Comparison of ENCODE assay signal across 21 mouse cellular contexts in the genomic region with DNA sequence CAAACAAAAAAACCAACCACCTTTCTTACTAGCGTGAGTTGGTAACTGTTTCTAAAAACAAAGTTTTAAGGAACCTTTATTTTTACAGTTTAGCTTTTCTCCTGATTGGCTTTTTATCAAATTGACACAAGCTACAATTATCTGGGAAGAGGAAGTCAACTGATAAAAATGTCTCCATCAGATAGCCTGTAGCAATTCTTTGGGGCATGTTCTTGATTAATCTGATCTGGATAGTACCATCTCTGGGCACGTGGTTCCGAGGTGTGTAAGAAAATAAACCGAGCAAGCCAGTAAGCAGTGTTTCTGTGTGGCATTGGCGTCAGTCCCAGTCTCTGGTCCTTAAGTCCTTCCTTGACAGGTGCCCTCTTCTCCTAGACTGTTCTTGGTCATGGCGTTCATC. TPM values are rescaled to one million over a fixed set of nuclear protein-coding genes. Genes with fewer than 3 reads are reported as not detected.
DNase-seq lines count a peak whose midpoint lies in the region; ATAC-seq and TF ChIP-seq lines count a peak whose summit lies in the region.
"Had no signal": no experiment of that assay in that cellular context is flagged by ENCODE, and none has a peak within 500 bp of the region (broad histone marks: within the 10 kb centered on the region; RNA-seq: fewer than 3 reads in every experiment).

No protein-coding gene starts in this region.

- H3K4me1 ChIP-seq in liver, adult 2 months (ENCODE audit: control insufficient read depth, insufficient read depth, low read length), result peaks cover 9% of the 10 kb centered on the region; the same call in 1 of the 2 replicates
- no peaks in the 10 kb centered on the region for H3K4me1 ChIP-seq in liver, embryonic 11.5 days (replicated peaks; ENCODE audit: control insufficient read depth, insufficient read depth, low read length)
- H3K4me1 ChIP-seq in G1E (ENCODE audit: insufficient read depth, low read depth, low read length), result peaks cover 20% of the 10 kb centered on the region
- H3K4me1 ChIP-seq in MEL (ENCODE audit: control insufficient read depth in 1 of 2, insufficient read depth in 2 of 2, low read length in 2 of 2), result peaks cover 4 to 8% of the 10 kb centered on the region in 2 experiments; a peak in 3 of 4 replicates

- H3K4me3 ChIP-seq in liver, adult 2 months (ENCODE audit: insufficient read depth, low read depth, low read length), result no peak overlapping the region
- no peak overlapping the region for H3K4me3 ChIP-seq in liver, embryonic 11.5 days (ENCODE audit: low read depth, low read length)
- H3K4me3 ChIP-seq in G1E (ENCODE audit: low read depth, low read length), result no peak overlapping the region
- H3K4me3 ChIP-seq in MEL (ENCODE audit: control insufficient read depth in 1 of 2, insufficient read depth in 1 of 2, low read depth in 2 of 2, low read length in 2 of 2), result no peak overlapping the region

- no peaks in the 10 kb centered on the region for H3K9me3 ChIP-seq in liver, embryonic 11.5 days (ENCODE audit: control insufficient read depth, low read length)
- no peaks in the 10 kb centered on the region for H3K9me3 ChIP-seq in G1E (replicated peaks)
- H3K9me3 ChIP-seq in MEL (replicated peaks; ENCODE audit: insufficient read depth, low read length), result no peaks in the 10 kb centered on the region

- H3K27ac ChIP-seq in liver, adult 2 months (replicated peaks; ENCODE audit: insufficient read depth, low read depth, low read length), result no peak overlapping the region
- no peak overlapping the region for H3K27ac ChIP-seq in liver, embryonic 11.5 days (ENCODE audit: low read depth, low read length)
- H3K27ac ChIP-seq in MEL (ENCODE audit: control insufficient read depth, low read depth, low read length), result no peak overlapping the region

- no peak for TF ChIP-seq RAD21 in MEL (IDR thresholded peaks at IDR 0.05; ENCODE audit: low read depth, low read length)

- H3K79me2 ChIP-seq in liver, adult 2 months (ENCODE audit: control insufficient read depth, insufficient read depth, low read length), result peaks cover 21% of the 10 kb centered on the region; the same call in 1 of the 2 replicates
- no peaks in the 10 kb centered on the region for H3K79me2 ChIP-seq in MEL (ENCODE audit: control insufficient read depth, insufficient read depth, low read length, poor library complexity)

- peak; percentile 59 to 77 for TF ChIP-seq EP300 in MEL (IDR thresholded peaks at IDR 0.05; ENCODE audit: low read depth in 1 of 2, low read length in 2 of 2)

- no peak overlapping the region for H3K4me2 ChIP-seq in liver, embryonic 11.5 days

- no peak overlapping the region for H3K9ac ChIP-seq in liver, adult 2 months (ENCODE audit: low read depth, low read length)
- H3K9ac ChIP-seq in liver, embryonic 11.5 days (ENCODE audit: low read depth, low read length), result no peak overlapping the region
- H3K9ac ChIP-seq in MEL (ENCODE audit: control insufficient read depth, low read depth, low read length, poor library complexity, severe bottlenecking), result no peak overlapping the region

- WGBS in liver, adult 2 months, result 65% methylated on average over 6 of the region's 6 CpGs
- 80% methylated on average over 6 of the region's 6 CpGs for WGBS in liver, embryonic 11.5 days

- no peak for TF ChIP-seq POLR2A in liver, adult 2 months (IDR thresholded peaks at IDR 0.05; ENCODE audit: extremely low read depth, insufficient read depth, low read length)
- no peak for TF ChIP-seq POLR2A in MEL (IDR thresholded peaks at IDR 0.05; ENCODE audit: control insufficient read depth in 1 of 2, insufficient read depth in 1 of 2, low read depth in 1 of 2, low read length in 2 of 2, poor library complexity in 1 of 2)

- no peak for ATAC-seq in liver, embryonic 11.5 days (replicated peaks; ENCODE audit: low FRiP score)
- peak; percentile 16; the same call in 1 of the 2 replicates for ATAC-seq in G1E (ENCODE audit: extremely low read depth, insufficient number of reproducible peaks, low FRiP score, poor library complexity, severe bottlenecking)
- no peak for ATAC-seq in frontal cortex, adult (ENCODE audit: low TSS enrichment)
- ATAC-seq: CD4-positive, CD25-positive, alpha-beta regulatory T cell, adult 4 months; Patski had no signal

- TF ChIP-seq CTCF in liver, adult 2 months (IDR thresholded peaks at IDR 0.05; ENCODE audit: low read depth, low read length), result no peak
- TF ChIP-seq CTCF in G1E (IDR thresholded peaks at IDR 0.05; ENCODE audit: low read depth, low read length) (no peak), MEL (IDR thresholded peaks at IDR 0.05 in 2 of 3, conservative IDR thresholded peaks at IDR 0.05 in 1 of 3; ENCODE audit: control insufficient read depth in 1 of 3, insufficient read depth in 1 of 3, low read depth in 2 of 3, low read length in 3 of 3, poor library complexity in 1 of 3, severe bottlenecking in 1 of 3) (no peak)

- H3K27me3 ChIP-seq in liver, adult 2 months (ENCODE audit: control insufficient read depth, insufficient read depth, low read length), result no peaks in the 10 kb centered on the region
- H3K27me3 ChIP-seq in liver, embryonic 11.5 days (replicated peaks; ENCODE audit: control insufficient read depth, insufficient read depth, low read length), result no peaks in the 10 kb centered on the region
- H3K27me3 ChIP-seq in G1E (ENCODE audit: insufficient read depth, low read length) (no peaks in the 10 kb centered on the region), MEL (ENCODE audit: control insufficient read depth in 1 of 2, insufficient read depth in 2 of 2, low read length in 2 of 2) (no peaks in the 10 kb centered on the region)
- H3K27me3 ChIP-seq: CH12.LX, Patski had no signal

- peaks cover 58% of the 10 kb centered on the region for H3K36me3 ChIP-seq in liver, adult 2 months (ENCODE audit: control insufficient read depth, insufficient read depth, low read length)
- peaks cover 11% of the 10 kb centered on the region; the same call in 1 of the 2 replicates for H3K36me3 ChIP-seq in liver, embryonic 11.5 days (ENCODE audit: control insufficient read depth, insufficient read depth, low read length)
- H3K36me3 ChIP-seq in G1E (replicated peaks) (peaks cover 89% of the 10 kb centered on the region), MEL (ENCODE audit: control insufficient read depth in 1 of 2, insufficient read depth in 2 of 2, low read length in 2 of 2) (peaks cover 14 to 17% of the 10 kb centered on the region in 2 experiments)

- DNase-seq in liver, adult 2 months (ENCODE audit: extremely low read depth, low read depth, low spot score), result peak; percentile 46
- no peak for DNase-seq in liver, embryonic 11.5 days (ENCODE audit: low spot score)
- no peak for DNase-seq in G1E (ENCODE audit: low spot score)
- no peak for DNase-seq in MEL (ENCODE audit: low read depth, low spot score)
- DNase-seq in frontal cortex, postnatal 25 days (ENCODE audit: low spot score in 2 of 2), result no peak
- DNase-seq: adrenal gland, adult 2 months; adrenal gland, adult 8-10 months; adrenal gland, postnatal 10 days; adrenal gland, postnatal 14 days; adrenal gland, postnatal 25 days; adrenal gland, postnatal 36 days; B cell, adult 2 months; cerebellum, adult 11 months; cerebellum, adult 11-12 months; cerebellum, adult 18-20 months; cerebellum, adult 2 months; cerebellum, adult 8-10 months had no signal

TF ChIP-seq in MEL, 35 proteins besides CTCF, POLR2A, EP300 and RAD21 (continues in another document):
- no peak for TF ChIP-seq CHD1 (IDR thresholded peaks at IDR 0.05; ENCODE audit: low read depth, low read length)
- TF ChIP-seq JUND (IDR thresholded peaks at IDR 0.05; ENCODE audit: low read depth, low read length), result no peak
- peak; percentile 54 for TF ChIP-seq ETS1 (IDR thresholded peaks at IDR 0.05; ENCODE audit: low read depth, low read length)
- TF ChIP-seq MYC (IDR thresholded peaks at IDR 0.05; ENCODE audit: low read depth, low read length), result 0 out of 2 replicates have a peak, but pooled peaks have one; percentile 21
- TF ChIP-seq TCF12 (IDR thresholded peaks at IDR 0.05; ENCODE audit: low read depth, low read length), result peak; percentile 61; the same call in 1 of the 2 replicates
- TF ChIP-seq GATA1 (IDR thresholded peaks at IDR 0.05; ENCODE audit: low read depth, low read length), result peak; percentile 81
- 0 out of 2 replicates have a peak, but pooled peaks have one; percentile 37 for TF ChIP-seq MAX (IDR thresholded peaks at IDR 0.05; ENCODE audit: low read length)
- TF ChIP-seq ZKSCAN1 (IDR thresholded peaks at IDR 0.05; ENCODE audit: low read depth, low read length), result no peak
- peak; percentile 56 for TF ChIP-seq BHLHE40 (IDR thresholded peaks at IDR 0.05; ENCODE audit: borderline replicate concordance, low read depth, low read length)
- peak; percentile 39; the same call in 1 of the 2 replicates for TF ChIP-seq MXI1 (IDR thresholded peaks at IDR 0.05; ENCODE audit: low read depth, low read length)

RNA-seq across cellular contexts. Expression of a gene that starts 36.7 kb away (rescaled TPM):
- total RNA-seq in liver, adult 2 months (2014; rRNA removed), result 1.0 and 1.9 TPM in 2 replicates
- polyA plus RNA-seq in liver, adult 2 months (2012; rRNA removed), result 1.4 and 1.5 TPM in 2 replicates
- 15.4 and 18.8 TPM in 2 replicates for polyA plus RNA-seq in liver, embryonic 11.5 days (2014; fragmentation: Nextera tagmentation; extraction: Ambion mirVana)
- total RNA-seq in G1E (2014; fragmentation: Nextera tagmentation) (18.8 and 22.6 TPM in 2 replicates), G1E (2017) (8.0 and 9.2 TPM in 2 replicates), MEL (2012; rRNA removed) (12.4 and 14.3 TPM in 2 replicates)
- polyA plus RNA-seq in G1E (2012) (3.4 and 3.7 TPM in 2 replicates), MEL (2012; ENCODE audit: insufficient read depth in 1 of 2, insufficient read length in 2 of 2, low read depth in 1 of 2, low replicate concordance in 2 of 2, missing spikeins in 1 of 2) (10 to 100 TPM in 1 of 2 experiments, not detected in 1; 16.2 TPM)

RNA-seq across cellular contexts. Expression of a gene that starts 40.7 kb away (rescaled TPM):
- total RNA-seq in liver, adult 2 months (2014; rRNA removed), result 149 and 170 TPM in 2 replicates
- 75.3 and 80.3 TPM in 2 replicates for polyA plus RNA-seq in liver, adult 2 months (2012; rRNA removed)
- polyA plus RNA-seq in liver, embryonic 11.5 days (2014; fragmentation: Nextera tagmentation; extraction: Ambion mirVana), result 32.4 and 39.9 TPM in 2 replicates
- 133 and 147 TPM in 2 replicates for total RNA-seq in G1E (2014; fragmentation: Nextera tagmentation)
- 133 and 142 TPM in 2 replicates for total RNA-seq in G1E (2017)
- polyA plus RNA-seq in G1E (2012), result 45.1 and 56.2 TPM in 2 replicates
- 46.6 and 55.7 TPM in 2 replicates for total RNA-seq in MEL (2012; rRNA removed)
- 10 to 100 TPM in 1 of 2 experiments, not detected in 1; 48.6 TPM for polyA plus RNA-seq in MEL (2012; ENCODE audit: insufficient read depth in 1 of 2, insufficient read length in 2 of 2, low read depth in 1 of 2, low replicate concordance in 2 of 2, missing spikeins in 1 of 2)

RNA-seq across cellular contexts. Expression of a gene that starts 44.4 kb away (rescaled TPM):
- 21.0 and 24.3 TPM in 2 replicates for total RNA-seq in liver, adult 2 months (2014; rRNA removed)
- polyA plus RNA-seq in liver, adult 2 months (2012; rRNA removed), result 22.2 and 31.5 TPM in 2 replicates
- polyA plus RNA-seq in liver, embryonic 11.5 days (2014; fragmentation: Nextera tagmentation; extraction: Ambion mirVana), result 53.6 and 56.4 TPM in 2 replicates
- total RNA-seq in G1E (2014; fragmentation: Nextera tagmentation), result 50.9 and 65.1 TPM in 2 replicates
- total RNA-seq in G1E (2017), result 24.7 and 34.0 TPM in 2 replicates
- polyA plus RNA-seq in G1E (2012), result 52.0 and 60.8 TPM in 2 replicates
- total RNA-seq in MEL (2012; rRNA removed), result 43.3 and 53.2 TPM in 2 replicates
- polyA plus RNA-seq in MEL (2012; ENCODE audit: insufficient read depth in 1 of 2, insufficient read length in 2 of 2, low read depth in 1 of 2, low replicate concordance in 2 of 2, missing spikeins in 1 of 2), result 10 to 100 TPM in 1 of 2 experiments, not detected in 1; 49.4 TPM
